Mouse (Mus musculus) c-Kit-positive CD71-positive TER-119-positive erythroid progenitor cells, embryonic 14.5 days (primary cell): ENCODE data around the gene Ndufb4.
"Not testable (repeated sequence)": the region's sequence is repeated elsewhere in the genome, so short reads cannot be mapped to it uniquely, and the experiment has no call there.

ENCODE experiments used
- DNase-seq: peaks from one replicate; pipeline ENCODE4 v3.0.0-alpha.2; 2013; ENCODE audit warnings: low spot score

Gene Ndufb4

GRCm38 (mm10) chr16:37677586-37677985 is 23.3 kb upstream of the Ndufb4 start:
- no peak for DNase-seq

- DNase-seq, result no peak
Measured at GRCm38 (mm10) chr16:37676677-37677072, 22.4 kb upstream of the Ndufb4 start.

GRCm38 (mm10) chr16:37676024-37676676 is 21.9 kb upstream of the Ndufb4 start:
- DNase-seq, result no peak

DNA sequence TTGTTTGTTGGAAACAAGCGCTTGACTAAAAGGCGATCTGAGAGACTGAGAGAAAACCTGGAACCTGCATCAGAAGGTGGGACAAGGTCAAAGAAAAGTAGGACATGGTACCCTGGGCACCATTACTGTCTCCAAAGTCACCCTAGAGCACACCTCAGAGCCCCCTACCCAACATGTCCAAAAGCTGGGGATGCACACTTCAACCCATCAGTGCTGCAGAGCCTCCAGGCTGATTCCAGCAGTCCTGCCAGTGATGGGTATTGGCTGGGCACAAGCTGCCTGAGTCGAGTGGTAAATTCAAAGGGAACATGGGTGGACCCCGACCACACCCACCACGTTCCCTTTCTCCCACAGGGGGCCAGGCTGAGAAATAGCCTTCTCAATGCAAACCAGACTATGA is 21.1 kb upstream of the Ndufb4 start:
- no peak for DNase-seq

- no peak for DNase-seq
Measured at GRCm38 (mm10) chr16:37670666-37671283, 16.5 kb upstream of the Ndufb4 start.

DNA sequence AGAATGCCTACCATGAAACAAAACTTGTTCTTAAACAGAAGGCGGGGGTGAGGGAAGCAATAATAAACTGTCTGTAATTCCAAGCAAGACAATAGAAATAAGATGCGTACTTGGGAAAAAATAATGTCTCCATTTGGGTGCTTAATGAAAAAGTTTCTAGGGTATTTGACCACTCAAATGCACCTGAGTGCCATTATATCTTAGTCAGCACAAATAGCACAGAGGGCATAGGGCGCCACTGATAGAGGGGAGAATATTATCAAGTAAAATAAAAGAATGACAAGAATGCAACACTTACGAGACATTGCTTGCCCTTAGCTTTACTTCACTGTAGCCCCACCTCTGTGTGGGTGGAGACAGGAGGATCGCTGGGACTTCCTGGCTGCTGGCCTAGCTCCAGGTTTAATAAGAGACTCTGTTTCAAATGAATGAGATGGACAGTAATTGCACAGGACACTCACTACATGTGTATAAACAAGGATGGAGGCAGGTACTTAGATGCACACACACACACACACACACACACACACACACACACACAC is 11.2 kb upstream of the Ndufb4 start:
- no peak for DNase-seq

- DNase-seq, result no peak
Measured at GRCm38 (mm10) chr16:37663643-37664459, 9.6 kb upstream of the Ndufb4 start.

- no peak for DNase-seq
Measured at GRCm38 (mm10) chr16:37656796-37657195, 2.5 kb upstream of the Ndufb4 start.

DNA sequence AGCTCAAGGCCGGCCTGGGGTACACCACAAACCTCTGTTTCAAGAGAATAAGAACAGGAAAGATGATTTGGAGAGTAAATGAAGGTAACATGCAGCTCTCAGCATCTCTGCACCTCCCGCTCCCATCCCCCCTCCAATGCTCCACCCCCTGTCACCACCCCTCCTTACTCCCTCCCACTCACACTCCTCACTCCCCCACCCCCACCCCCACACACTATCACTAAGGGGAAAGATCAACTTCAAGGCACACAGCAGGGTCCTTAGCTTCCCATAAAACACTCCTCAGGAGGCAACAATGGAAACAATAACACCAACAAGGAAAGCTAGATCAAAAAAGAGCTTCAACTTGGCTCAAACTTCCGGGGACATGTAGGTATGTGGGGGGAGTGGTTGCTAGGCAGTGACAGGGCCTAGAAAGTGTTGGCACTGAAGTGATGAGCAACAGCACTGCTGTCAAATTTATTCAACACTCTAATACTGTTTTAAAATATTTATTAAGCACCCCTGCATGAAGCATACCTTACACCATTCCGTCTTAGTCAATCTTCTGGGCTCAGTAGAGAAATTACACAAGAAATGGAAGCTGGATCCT is 1.6 kb upstream of the Ndufb4 start:
- DNase-seq, result no peak

- no peak for DNase-seq
Measured at GRCm38 (mm10) chr16:37654831-37655455, 690 bp upstream of the Ndufb4 start.

DNA sequence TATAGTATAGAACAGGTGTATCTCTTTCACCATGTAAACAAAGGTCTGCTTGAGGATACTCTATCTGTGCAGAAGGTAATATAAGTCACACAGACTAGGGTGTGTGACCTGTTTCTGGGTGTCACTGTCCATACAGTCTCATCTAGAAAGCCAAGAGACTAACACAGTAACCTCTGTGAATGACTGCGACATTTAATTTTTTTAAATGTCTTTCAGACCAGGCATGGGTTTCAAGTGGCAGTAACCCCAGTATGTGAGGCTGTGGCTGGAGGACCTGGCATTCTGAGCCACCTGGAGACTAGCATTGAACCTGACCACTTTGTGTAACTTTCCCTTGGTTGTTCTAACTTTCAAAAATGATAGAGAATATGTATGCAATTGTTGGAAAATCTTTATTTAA is 1.2 kb downstream of the Ndufb4 start:
- DNase-seq, result no peak

DNA sequence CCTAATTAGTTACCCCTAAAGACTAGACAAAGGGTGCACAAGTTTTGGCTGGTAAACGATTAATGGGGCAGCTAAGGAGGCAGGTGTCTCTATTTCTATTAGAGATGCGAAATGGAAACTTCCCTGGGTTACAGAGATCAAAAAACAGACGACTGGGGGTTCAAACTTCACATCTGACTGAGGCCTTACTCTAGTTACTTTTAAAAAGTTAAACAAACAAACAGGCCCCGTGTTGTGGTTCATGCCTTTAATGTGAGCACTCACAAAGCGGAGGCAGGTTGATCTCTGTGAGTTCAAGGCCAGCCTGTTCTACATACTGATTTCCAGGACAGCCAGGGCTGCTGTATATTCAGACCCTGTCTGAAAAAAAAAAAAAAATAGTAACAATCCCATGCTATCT is 1.6 kb downstream of the Ndufb4 start:
- no peak for DNase-seq

GRCm38 (mm10) chr16:37651467-37651866 is 2.8 kb downstream of the Ndufb4 start:
- DNase-seq, result no peak

GRCm38 (mm10) chr16:37649068-37649467 is 5.2 kb downstream of the Ndufb4 start:
- no peak for DNase-seq

DNA sequence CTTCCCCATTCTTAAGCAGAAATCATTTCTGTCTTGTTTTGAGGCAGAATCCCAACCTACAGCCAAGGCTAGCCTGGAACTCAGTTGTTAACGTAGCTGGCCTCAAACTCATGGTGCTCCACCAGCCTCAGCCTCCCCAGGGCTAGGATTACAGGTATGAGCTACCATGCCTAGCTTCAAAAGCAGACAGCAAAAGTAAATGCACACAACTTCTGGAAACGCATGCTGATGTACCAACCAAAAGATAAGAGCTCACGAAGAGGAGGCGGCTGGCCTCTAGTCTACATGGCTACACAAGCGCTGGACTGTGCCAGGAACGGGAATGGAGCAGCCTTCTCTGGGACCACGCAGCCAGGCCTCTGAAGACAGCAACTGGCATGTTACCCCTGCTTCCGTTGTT is 6.3 kb downstream of the Ndufb4 start:
- no peak for DNase-seq

GRCm38 (mm10) chr16:37647067-37647466 is 7.2 kb downstream of the Ndufb4 start:
- no peak for DNase-seq

GRCm38 (mm10) chr16:37645799-37646198 is 8.5 kb downstream of the Ndufb4 start:
- DNase-seq, result no peak

DNA sequence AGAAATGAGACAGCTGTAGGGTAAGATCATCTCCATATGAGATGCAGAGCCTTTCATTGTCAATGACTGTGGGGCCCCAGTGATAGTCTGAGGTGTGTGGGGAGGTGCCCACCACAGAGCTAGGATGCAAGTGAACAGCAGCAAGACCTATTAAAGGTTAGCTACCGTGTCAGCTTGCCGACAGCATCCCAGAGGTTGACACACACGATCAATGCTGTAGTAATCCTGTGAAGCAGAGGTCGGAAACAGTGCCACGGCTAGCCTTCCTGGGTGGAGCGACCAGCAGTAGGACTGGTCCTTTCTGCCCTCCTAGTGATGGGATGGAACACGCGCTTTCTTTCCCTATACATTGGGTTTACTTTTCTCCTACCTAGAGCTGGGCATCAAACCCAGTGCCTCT is 9.0 kb downstream of the Ndufb4 start:
- DNase-seq, result no peak

DNA sequence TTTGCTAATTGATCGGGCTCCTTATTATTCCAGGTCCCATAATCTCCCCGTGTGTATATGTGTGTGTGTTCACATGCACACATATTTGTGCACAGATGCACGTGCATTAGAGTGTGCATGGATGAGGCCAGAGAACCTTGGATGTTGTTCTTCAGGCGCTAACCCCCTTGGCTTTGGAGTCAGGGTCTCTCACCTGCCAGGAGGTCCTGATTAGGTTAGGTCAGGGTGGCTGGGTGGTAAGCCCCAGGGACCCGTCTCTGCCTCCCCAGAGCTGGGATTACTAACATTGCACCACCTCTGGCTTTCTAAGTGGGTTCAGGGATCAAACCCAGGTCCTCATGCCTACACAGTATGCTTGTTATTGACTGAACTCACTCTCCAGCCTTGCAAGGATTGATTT is 9.8 kb downstream of the Ndufb4 start:
- DNase-seq, result no peak

DNA sequence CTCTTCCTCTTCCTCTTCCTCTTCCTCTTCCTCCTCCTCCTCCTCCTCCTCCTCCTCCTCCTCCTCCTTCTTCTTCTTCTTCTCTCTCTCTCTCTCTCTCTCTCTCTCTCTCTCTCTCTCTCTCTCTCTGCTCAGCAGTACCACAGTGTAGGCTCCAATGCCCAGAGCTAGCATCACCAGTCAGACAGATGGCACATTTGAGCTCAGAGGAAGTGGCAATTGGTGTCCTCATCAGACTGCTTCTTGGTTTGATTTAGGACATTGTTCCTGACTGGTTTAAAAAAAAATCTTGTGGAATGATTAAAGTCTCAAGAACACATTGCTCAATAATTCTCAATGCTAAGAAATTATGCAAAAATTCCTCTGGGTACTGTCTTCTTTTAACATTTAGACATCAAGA is 13.7 kb downstream of the Ndufb4 start:
- DNase-seq, result not testable (repeated sequence)

- DNase-seq, result no peak
Measured at GRCm38 (mm10) chr16:37637802-37638201, 16.5 kb downstream of the Ndufb4 start.

DNA sequence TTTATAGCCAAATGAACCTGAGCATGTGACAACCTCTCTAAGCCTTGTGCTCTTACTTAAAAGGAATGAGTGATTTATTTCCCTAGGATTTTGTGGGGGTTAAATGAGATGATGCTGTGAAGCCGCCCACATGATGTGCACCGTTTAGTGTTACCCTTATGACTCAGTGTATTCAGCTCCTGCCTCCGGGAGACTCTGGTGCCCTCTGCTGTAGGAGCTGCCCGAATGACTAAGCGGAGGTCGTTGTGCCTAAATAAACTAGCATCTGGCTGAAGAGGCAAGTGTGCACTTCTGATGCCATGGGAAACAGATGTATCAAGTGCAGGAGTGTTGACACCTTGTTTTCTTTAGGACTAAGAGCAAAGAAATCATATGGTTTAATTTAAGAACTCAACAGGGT is 18.1 kb downstream of the Ndufb4 start:
- no peak for DNase-seq
